Mouse (Mus musculus) gastrocnemius, adult 2 months (tissue): Measurements from ENCODE around the gene Ace. TPM values are rescaled to one million over a fixed set of nuclear protein-coding genes. Genes with fewer than 3 reads are reported as not detected.
"Not testable (repeated sequence)": the region's sequence is repeated elsewhere in the genome, so short reads cannot be mapped to it uniquely, and the experiment has no call there.

Source experiments
- DNase-seq: peaks from one replicate; pipeline ENCODE4 v3.0.0; 2022
- H3K27ac ChIP-seq: fragments of 200-600 bp; 2 replicates; pipeline ENCODE4 v1.8.1; 2022; ENCODE audit warnings: mild to moderate bottlenecking
- H3K4me3 ChIP-seq: fragments of 200-600 bp; 2 replicates; pipeline ENCODE4 v1.8.1; 2022; ENCODE audit warnings: mild to moderate bottlenecking, moderate library complexity
- CTCF ChIP-seq: fragments of 200-600 bp; IDR thresholded peaks from 2 replicates; pipeline ENCODE4 v1.8.1; 2022; ENCODE audit warnings: antibody characterized with exemption, mild to moderate bottlenecking, moderate library complexity
- intact Hi-C: fragments of 180-260 bp; cut with DNase I; formaldehyde crosslinking; loops from one replicate; pipeline ENCODE4 v1.15.1; 2025
- total RNA-seq, 2 experiments: library from RNA; stranded (reverse); gene quantifications; 2 replicates each; pipeline ENCODE4 v1.2.3; 2021

Ace gene
- total RNA-seq, 2 experiments from 2014 or later, result 18.4 to 24.6 TPM

GRCm38 (mm10) chr11:106013556-106014225 is 45.9 kb downstream of the Ace start:
- DNase-seq, result peak; percentile 64
- Histone ChIP-seq H3K27ac (no peak overlapping the region), H3K4me3 (no peak overlapping the region)
- intact Hi-C loops, result no loop called here
- no peak for TF ChIP-seq CTCF

GRCm38 (mm10) chr11:106016440-106016839 is 48.7 kb downstream of the Ace start:
- Histone ChIP-seq H3K27ac (no peak overlapping the region), H3K4me3 (no peak overlapping the region)
- no peak for TF ChIP-seq CTCF
- intact Hi-C loops, result no loop called here
- DNase-seq, result no peak

- Histone ChIP-seq H3K27ac (no peak overlapping the region), H3K4me3 (no peak overlapping the region)
- intact Hi-C loops, result loop anchor here (10.0 kb wide), 1 partner anchor 45 kb away; no protein-coding TSS in a partner anchor
- no peak for TF ChIP-seq CTCF
- no peak for DNase-seq
These were observed 52.5 kb downstream of the Ace start for GRCm38 (mm10) chr11:106020051-106020763.

- H3K4me3 ChIP-seq, result no peak overlapping the region
- H3K27ac ChIP-seq, result no peak overlapping the region
- no peak for TF ChIP-seq CTCF
- DNase-seq, result no peak
- intact Hi-C loops, result loop anchor here (2.0 to 10.0 kb wide), 2 partner anchors 51 to 99 kb away; no protein-coding TSS in a partner anchor
These were observed 58.0 kb downstream of the Ace start for GRCm38 (mm10) chr11:106025774-106026173.

- intact Hi-C loops, result loop anchor here (2.0 to 10.0 kb wide), 2 partner anchors 52 to 100 kb away; no protein-coding TSS in a partner anchor
- peak; percentile 87 for TF ChIP-seq CTCF
- no peak overlapping the region for H3K27ac ChIP-seq
- no peak overlapping the region for H3K4me3 ChIP-seq
- peak; percentile 76 for DNase-seq
These were observed 58.9 kb downstream of the Ace start for GRCm38 (mm10) chr11:106026465-106027151.

GRCm38 (mm10) chr11:106027607-106028006 is 59.9 kb downstream of the Ace start:
- Histone ChIP-seq H3K27ac (no peak overlapping the region), H3K4me3 (no peak overlapping the region)
- intact Hi-C loops, result loop anchor here (2.0 to 10.0 kb wide), 2 partner anchors 53 to 101 kb away; no protein-coding TSS in a partner anchor
- no peak for TF ChIP-seq CTCF
- DNase-seq, result no peak

GRCm38 (mm10) chr11:106032074-106032473 is 64.3 kb downstream of the Ace start:
- H3K27ac ChIP-seq, DNase-seq, intact Hi-C loops: not testable (repeated sequence)
- H3K4me3 ChIP-seq, result peak overlapping the region; percentile 69

- Histone ChIP-seq H3K27ac (peak overlapping the region; percentile 84), H3K4me3 (peak overlapping the region; percentile 57)
- no peak for TF ChIP-seq CTCF
- intact Hi-C loops, result no loop called here
- no peak for DNase-seq
These were observed 65.8 kb downstream of the Ace start for GRCm38 (mm10) chr11:106033491-106033919.

GRCm38 (mm10) chr11:106034986-106035385 is 67.2 kb downstream of the Ace start:
- Histone ChIP-seq H3K27ac (no peak overlapping the region), H3K4me3 (no peak overlapping the region)
- intact Hi-C loops, result loop anchor here (5.0 kb wide), 1 partner anchor 42 kb away; no protein-coding TSS in a partner anchor
- no peak for DNase-seq
- no peak for TF ChIP-seq CTCF

- peak; percentile 97 for DNase-seq
- Histone ChIP-seq H3K4me3 (peak within 1 kb of the TSS; percentile 99), H3K27ac (peak within 1 kb of the TSS; percentile 93)
- intact Hi-C loops, result loop anchor here (5.0 kb wide), 1 partner anchor 41 kb away; no protein-coding TSS in a partner anchor
- TF ChIP-seq CTCF, result no peak
These were observed 69.0 kb downstream of the Ace start, which contains the start of gene Dcaf7 for GRCm38 (mm10) chr11:106036548-106037417. Gene Dcaf7, plus strand, starts transcription at chr11:106036872.

GRCm38 (mm10) chr11:106037418-106037751 is 69.6 kb downstream of the Ace start:
- intact Hi-C loops, result loop anchor here (5.0 kb wide), 1 partner anchor 40 kb away; no protein-coding TSS in a partner anchor

More at GRCm38 (mm10) chr11:106037418-106037751, 69.6 kb downstream of the Ace start:
- peak overlapping the region; percentile 93 for H3K27ac ChIP-seq
- TF ChIP-seq CTCF, result no peak
- DNase-seq, result no peak
- H3K4me3 ChIP-seq, result peak overlapping the region; percentile 99

Other genes with a start within 250 kb of the Ace start
- gene Cyb561, start 14.6 kb upstream of the Ace start, total RNA-seq, result 1 to 10 TPM; 3.9 to 4.7 TPM
- gene Ace3, start 26.7 kb downstream of the Ace start, total RNA-seq, result not detected
- gene Kcnh6, start 40.2 kb downstream of the Ace start, total RNA-seq, result not detected
- gene Dcaf7, start 68.9 kb downstream of the Ace start, total RNA-seq, result 10 to 100 TPM; 23.9 to 28.2 TPM
- gene Taco1, start 98.1 kb downstream of the Ace start, total RNA-seq, result 10 to 100 TPM; 33.5 to 50.1 TPM
- gene Map3k3, start 116.7 kb downstream of the Ace start, total RNA-seq, result 10 to 100 TPM; 23.2 to 25.7 TPM
- not detected for gene Gm10840, start 192.9 kb downstream of the Ace start, total RNA-seq
- 1 to 10 TPM; 1.3 to 1.7 TPM for gene Limd2, start 192.9 kb downstream of the Ace start, total RNA-seq
- gene Strada, start 234.2 kb downstream of the Ace start, total RNA-seq, result 10 to 100 TPM; 10.0 to 10.5 TPM
- 10 to 100 TPM; 68.3 to 78.9 TPM for gene Ccdc47, start 248.4 kb downstream of the Ace start, total RNA-seq
- gene Ddx42, start 249.0 kb downstream of the Ace start, total RNA-seq, result 10 to 100 TPM; 24.3 to 24.7 TPM